Mouse (Mus musculus) cerebellum, adult 18-20 months (tissue): ENCODE measurements around the gene Sohlh1.
"Not testable (repeated sequence)": the region's sequence is repeated elsewhere in the genome, so short reads cannot be mapped to it uniquely, and the experiment has no call there.

Experiments used
- DNase-seq, 2 experiments: peaks; one replicate each; pipeline ENCODE4 v3.0.0; 2021

Gene Sohlh1

GRCm38 (mm10) chr2:25836291-25836690, 10.8 kb downstream of the Sohlh1 start:
- DNase-seq: peak; percentile 81 to 91

GRCm38 (mm10) chr2:25830786-25831185, 16.3 kb downstream of the Sohlh1 start:
- DNase-seq: no peak

- no peak for DNase-seq
These were observed 18.6 kb downstream of the Sohlh1 start for GRCm38 (mm10) chr2:25828344-25828947.

- DNase-seq: no peak
These were observed 22.3 kb downstream of the Sohlh1 start for GRCm38 (mm10) chr2:25824751-25825150.

DNA sequence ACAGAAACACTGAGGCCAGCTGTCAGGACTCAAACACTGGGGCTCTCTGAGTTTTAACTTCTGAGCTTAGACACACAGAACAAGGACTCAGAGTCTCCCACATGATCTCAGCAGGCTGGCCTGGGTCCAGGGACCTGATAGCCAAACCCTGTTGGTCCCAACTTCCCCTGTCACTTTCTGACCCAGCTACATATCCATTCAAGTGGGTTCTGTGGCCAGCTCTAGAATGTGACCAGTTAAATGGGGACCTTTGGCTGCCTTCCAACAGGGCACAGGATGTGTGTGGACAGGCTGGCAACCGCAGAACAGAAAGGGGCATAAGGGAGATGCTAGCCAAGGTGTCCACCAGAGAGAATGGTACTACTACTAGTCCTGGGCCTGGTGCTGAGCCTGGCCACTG, 24.2 kb downstream of the Sohlh1 start, which contains the start of gene Lcn9:
Lcn9 (plus strand) TSS at position 348 of the 400 bp plus-strand sequence.
- DNase-seq: no peak

- DNase-seq: not testable (repeated sequence)
These were observed 31.3 kb downstream of the Sohlh1 start, which contains the start of gene Glt6d1 for GRCm38 (mm10) chr2:25815748-25816147. Glt6d1 (minus strand) TSS chr2:25815848.

DNA sequence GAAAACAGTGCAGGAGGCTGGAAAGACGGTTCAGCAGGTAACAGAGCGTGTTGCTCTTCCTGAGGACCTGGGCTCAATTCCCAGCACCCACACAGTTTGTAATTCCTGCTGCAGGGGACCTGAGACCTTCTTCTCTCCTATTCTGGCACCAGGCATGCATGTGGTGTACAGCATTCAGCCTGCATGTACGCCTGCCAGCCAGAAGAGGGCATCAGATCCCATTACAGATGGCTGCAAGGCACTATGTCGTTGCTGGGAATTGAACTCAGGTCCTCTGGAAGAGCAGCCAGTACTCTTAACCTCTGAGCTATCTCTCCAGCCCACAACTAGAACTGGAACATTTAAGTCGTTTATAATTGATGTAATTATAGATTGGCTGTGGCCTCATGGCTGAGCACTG, 33.7 kb downstream of the Sohlh1 start:
- DNase-seq: no peak

DNA sequence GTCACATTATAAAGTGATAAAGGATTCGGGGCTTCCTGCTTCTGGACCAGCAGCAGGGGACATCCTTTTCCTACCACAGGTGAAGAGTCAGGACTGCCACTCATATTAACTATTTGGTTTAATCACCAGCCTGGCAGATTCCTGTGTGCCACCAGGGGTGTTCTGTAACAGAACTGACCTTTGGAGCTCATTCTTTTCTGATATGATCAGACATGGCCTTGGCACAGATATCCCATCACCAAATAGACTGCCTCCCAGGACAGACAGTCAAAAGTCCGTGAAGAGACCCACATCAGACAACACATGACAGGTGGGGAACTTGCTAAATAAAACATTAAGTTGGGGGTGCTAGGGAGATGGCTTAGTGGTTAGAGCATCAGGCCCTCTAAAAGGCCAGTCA, 35.3 kb downstream of the Sohlh1 start:
- DNase-seq: no peak

GRCm38 (mm10) chr2:25798065-25798464, 49.0 kb downstream of the Sohlh1 start:
- no peak for DNase-seq

- no peak for DNase-seq
These were observed 49.4 kb downstream of the Sohlh1 start for GRCm38 (mm10) chr2:25797635-25798034.
